Mouse (Mus musculus) testis, adult 2 months (tissue): ENCODE data around the gene Chn2.

Experiments
- CTCF ChIP-seq: fragments of 200-500 bp; IDR thresholded peaks from 2 replicates; pipeline ENCODE4 v1.5.1; 2012; ENCODE audit warnings: low read depth, mild to moderate bottlenecking, inconsistent platforms, low read length, moderate library complexity; ENCODE audit not compliant: control insufficient read depth, insufficient read depth, insufficient replicate concordance
- POLR2A ChIP-seq: fragments of 200-500 bp; IDR thresholded peaks from 2 replicates; pipeline ENCODE4 v1.6.1; 2012; ENCODE audit warnings: low read depth, mild to moderate bottlenecking, inconsistent platforms, low read length, moderate library complexity; ENCODE audit not compliant: control insufficient read depth

- TF ChIP-seq POLR2A, result no peak
- no peak for TF ChIP-seq CTCF
Observed at GRCm38 (mm10) chr6:54039357-54039804, at the start of gene Chn2.
